Mouse (Mus musculus) hematopoietic multipotent progenitor cell, adult 10-12 weeks (in vitro differentiated cells): ENCODE data around the gene Zc3h13. TPM values are rescaled to one million over a fixed set of nuclear protein-coding genes. Genes with fewer than 3 reads are reported as not detected.

ENCODE experiments used
- polyA plus RNA-seq: library from polyadenylated mRNA; stranded (reverse); fragments of >175 nt; gene quantifications from 2 replicates; pipeline ENCODE4 v1.2.3, GENCODE M21; 2012; ENCODE audit warnings: low replicate concordance

The Zc3h13 gene
- 17.4 and 21.7 TPM in 2 replicates for polyA plus RNA-seq

DNA sequence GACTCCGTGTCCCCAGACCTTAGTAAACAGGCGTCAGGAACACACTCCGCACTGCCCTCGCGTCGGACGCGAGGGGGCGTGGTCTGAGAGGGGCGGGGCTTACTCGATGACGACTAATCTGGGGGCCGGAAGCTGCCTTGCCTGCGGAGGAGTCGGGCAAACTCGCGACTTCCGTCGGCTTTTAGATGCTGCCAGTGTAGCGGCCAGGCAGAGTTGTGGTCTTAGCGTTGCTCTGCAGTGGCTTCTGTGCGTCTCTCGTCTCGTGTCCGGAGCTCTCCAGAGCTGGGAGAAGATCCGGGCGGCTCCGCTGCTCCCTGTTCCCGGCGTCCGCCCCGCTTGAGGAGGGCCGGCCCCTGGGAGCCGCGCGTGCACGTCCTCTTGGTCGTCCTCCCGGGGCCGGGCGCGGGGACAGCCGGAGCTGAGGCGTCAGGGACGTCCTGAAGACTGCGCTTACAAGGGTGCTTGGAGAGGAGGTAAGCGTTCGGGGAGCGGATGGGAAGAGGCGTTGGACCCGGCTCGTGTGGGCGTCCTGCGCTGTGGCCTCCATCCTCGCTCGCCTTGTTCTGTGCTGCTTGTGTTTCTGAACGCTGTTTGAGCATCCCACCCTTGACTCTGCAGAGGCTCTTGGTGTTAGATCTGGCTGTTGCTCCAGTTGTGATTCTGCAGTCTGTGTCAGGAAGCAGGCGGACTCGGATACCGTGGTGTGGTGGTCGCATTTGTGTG, at the start of gene Zc3h13:
Zc3h13 (plus strand) TSS at position 181 of the 723 bp plus-strand sequence.

GRCm38 (mm10) chr14:75242087-75242486, 42.1 kb upstream of the Zc3h13 start, which contains the start of gene Cpb2:
TSS of gene Cpb2 (plus strand) at chr14:75242287.

Other genes starting within 250 kb of the Zc3h13 start
- not detected in 2 replicates for gene Lrrc63, start 153.5 kb upstream of the Zc3h13 start, polyA plus RNA-seq
- gene Lcp1, start 153.3 kb upstream of the Zc3h13 start, polyA plus RNA-seq = 48.8 and 108 TPM in 2 replicates
- gene Cpb2, start 42.1 kb upstream of the Zc3h13 start, polyA plus RNA-seq = not detected in 2 replicates
- gene Siah3, start 171.6 kb downstream of the Zc3h13 start, polyA plus RNA-seq = 0.07 and 0.11 TPM in 2 replicates